Mouse (Mus musculus) embryonic fibroblast, embryonic 13.5 days (primary cell): ENCODE data around the gene 1110065P20Rik.

Source experiments
- CTCF ChIP-seq: IDR thresholded peaks from 2 replicates; pipeline ENCODE4 v1.5.1; 2011; ENCODE audit warnings: mild to moderate bottlenecking, control low read depth, low read length, moderate library complexity, borderline replicate concordance; ENCODE audit not compliant: insufficient read depth
- POLR2A ChIP-seq: IDR thresholded peaks from 2 replicates; pipeline ENCODE4 v1.6.1; 2011; ENCODE audit warnings: low read depth, mild to moderate bottlenecking, control low read depth, low read length, moderate library complexity

- no peak for TF ChIP-seq CTCF
- no peak for TF ChIP-seq POLR2A
These were observed 7.4 kb upstream of the 1110065P20Rik start for GRCm38 (mm10) chr4:124858370-124858769.
